Mouse (Mus musculus): ENCODE measurements around the gene Mrnip. TPM values are rescaled to one million over a fixed set of nuclear protein-coding genes. Genes with fewer than 3 reads are reported as not detected.

Gene Mrnip
- polyA plus RNA-seq, 1 experiment from 2014 or later, result 33.7 TPM

- H3K9me3 ChIP-seq (ENCODE audit: control insufficient read depth, low read length), result no peaks in the 10 kb centered on the region
- peak overlapping the region; percentile 47 for H3K9ac ChIP-seq (replicated peaks; ENCODE audit: low read depth, low read length)
- 0 out of 2 replicates have a peak, but pooled peaks cover 4% of the 10 kb centered on the region for H3K27me3 ChIP-seq (replicated peaks; ENCODE audit: control insufficient read depth, insufficient read depth, low read length)
- ATAC-seq, result peak; percentile 88
- H3K4me1 ChIP-seq (replicated peaks; ENCODE audit: control insufficient read depth, insufficient read depth, low read length), result peaks cover 16% of the 10 kb centered on the region
- peak overlapping the region; percentile 94 for H3K4me2 ChIP-seq (ENCODE audit: low read length)
- H3K4me3 ChIP-seq (replicated peaks; ENCODE audit: low read length), result peak overlapping the region; percentile 64
- H3K27ac ChIP-seq (ENCODE audit: low read length), result no peak overlapping the region
- WGBS, result 0% methylated on average over 26 of the region's 27 CpGs
- H3K36me3 ChIP-seq (ENCODE audit: control insufficient read depth, insufficient read depth), result peaks cover 20% of the 10 kb centered on the region
These were observed 62.3 kb downstream of the Mrnip start for GRCm38 (mm10) chr11:50236540-50236936.

- H3K4me1 ChIP-seq (replicated peaks; ENCODE audit: control insufficient read depth, insufficient read depth, low read length), result peaks cover 16% of the 10 kb centered on the region
- WGBS, result 1% methylated on average over 66 of the region's 66 CpGs
- H3K27ac ChIP-seq (ENCODE audit: low read length), result no peak overlapping the region
- H3K27me3 ChIP-seq (replicated peaks; ENCODE audit: control insufficient read depth, insufficient read depth, low read length), result 0 out of 2 replicates have a peak, but pooled peaks cover 4% of the 10 kb centered on the region
- peaks cover 16% of the 10 kb centered on the region for H3K36me3 ChIP-seq (ENCODE audit: control insufficient read depth, insufficient read depth)
- H3K9ac ChIP-seq (replicated peaks; ENCODE audit: low read depth, low read length), result peak overlapping the region; percentile 47
- peak; percentile 13 for ATAC-seq
- no peaks in the 10 kb centered on the region for H3K9me3 ChIP-seq (ENCODE audit: control insufficient read depth, low read length)
- peak overlapping the region; percentile 64 for H3K4me3 ChIP-seq (replicated peaks; ENCODE audit: low read length)
- H3K4me2 ChIP-seq (ENCODE audit: low read length), result peak overlapping the region; percentile 94
These were observed 62.9 kb downstream of the Mrnip start for GRCm38 (mm10) chr11:50236937-50237835.

GRCm38 (mm10) chr11:50238324-50238723 is 64.1 kb downstream of the Mrnip start, which contains the start of gene Ltc4s:
Ltc4s (minus strand) TSS chr11:50238616.
- no peak within 1 kb of the TSS for H3K27ac ChIP-seq (ENCODE audit: low read length)
- WGBS, result 57% methylated on average over 10 of the region's 10 CpGs
- 0 out of 2 replicates have a peak, but pooled peaks cover 4% of the 10 kb centered on the region for H3K27me3 ChIP-seq (replicated peaks; ENCODE audit: control insufficient read depth, insufficient read depth, low read length)
- peak within 1 kb of the TSS; percentile 64 for H3K4me3 ChIP-seq (replicated peaks; ENCODE audit: low read length)
- H3K4me2 ChIP-seq (ENCODE audit: low read length), result no peak within 1 kb of the TSS
- ATAC-seq, result no peak
- H3K4me1 ChIP-seq (replicated peaks; ENCODE audit: control insufficient read depth, insufficient read depth, low read length), result peaks cover 16% of the 10 kb centered on the region
- no peak within 1 kb of the TSS for H3K9ac ChIP-seq (replicated peaks; ENCODE audit: low read depth, low read length)
- H3K36me3 ChIP-seq (ENCODE audit: control insufficient read depth, insufficient read depth), result peaks cover 10% of the 10 kb centered on the region
- H3K9me3 ChIP-seq (ENCODE audit: control insufficient read depth, low read length), result no peaks in the 10 kb centered on the region

- no peak for ATAC-seq
- H3K9me3 ChIP-seq (ENCODE audit: control insufficient read depth, low read length), result no peaks in the 10 kb centered on the region
- H3K27ac ChIP-seq (ENCODE audit: low read length), result no peak overlapping the region
- 94% methylated on average over 9 of the region's 9 CpGs for WGBS
- H3K4me3 ChIP-seq (replicated peaks; ENCODE audit: low read length), result no peak overlapping the region
- H3K9ac ChIP-seq (replicated peaks; ENCODE audit: low read depth, low read length), result no peak overlapping the region
- peaks cover 16% of the 10 kb centered on the region for H3K4me1 ChIP-seq (replicated peaks; ENCODE audit: control insufficient read depth, insufficient read depth, low read length)
- H3K27me3 ChIP-seq (replicated peaks; ENCODE audit: control insufficient read depth, insufficient read depth, low read length), result 0 out of 2 replicates have a peak, but pooled peaks cover 4% of the 10 kb centered on the region
- H3K4me2 ChIP-seq (ENCODE audit: low read length), result no peak overlapping the region
- H3K36me3 ChIP-seq (ENCODE audit: control insufficient read depth, insufficient read depth), result peaks cover 2% of the 10 kb centered on the region
These were observed 64.9 kb downstream of the Mrnip start for GRCm38 (mm10) chr11:50238821-50239791.

- Histone ChIP-seq H3K4me1 (replicated peaks; ENCODE audit: control insufficient read depth, insufficient read depth, low read length) (peaks cover 16% of the 10 kb centered on the region), H3K27me3 (replicated peaks; ENCODE audit: control insufficient read depth, insufficient read depth, low read length) (0 out of 2 replicates have a peak, but pooled peaks cover 4% of the 10 kb centered on the region), H3K9me3 (ENCODE audit: control insufficient read depth, low read length) (no peaks in the 10 kb centered on the region), H3K4me2 (ENCODE audit: low read length) (no peak overlapping the region), H3K36me3 (ENCODE audit: control insufficient read depth, insufficient read depth) (no peaks in the 10 kb centered on the region), H3K4me3 (replicated peaks; ENCODE audit: low read length) (no peak overlapping the region), H3K9ac (replicated peaks; ENCODE audit: low read depth, low read length) (no peak overlapping the region), H3K27ac (ENCODE audit: low read length) (no peak overlapping the region)
- ATAC-seq, result no peak
- 97% methylated on average over 7 of the region's 7 CpGs for WGBS
These were observed 66.1 kb downstream of the Mrnip start for GRCm38 (mm10) chr11:50240235-50240911.

- no peak overlapping the region for H3K4me2 ChIP-seq (ENCODE audit: low read length)
- H3K4me1 ChIP-seq (replicated peaks; ENCODE audit: control insufficient read depth, insufficient read depth, low read length), result no peaks in the 10 kb centered on the region
- H3K36me3 ChIP-seq (ENCODE audit: control insufficient read depth, insufficient read depth), result no peaks in the 10 kb centered on the region
- H3K9me3 ChIP-seq (ENCODE audit: control insufficient read depth, low read length), result no peaks in the 10 kb centered on the region
- no peak for ATAC-seq
- H3K27ac ChIP-seq (ENCODE audit: low read length), result no peak overlapping the region
- 74% methylated on average over 6 of the region's 6 CpGs for WGBS
- no peak overlapping the region for H3K4me3 ChIP-seq (replicated peaks; ENCODE audit: low read length)
- H3K9ac ChIP-seq (replicated peaks; ENCODE audit: low read depth, low read length), result no peak overlapping the region
- no peaks in the 10 kb centered on the region for H3K27me3 ChIP-seq (replicated peaks; ENCODE audit: control insufficient read depth, insufficient read depth, low read length)
These were observed 69.7 kb downstream of the Mrnip start for GRCm38 (mm10) chr11:50243926-50244325.

GRCm38 (mm10) chr11:50245269-50245668 is 71.0 kb downstream of the Mrnip start:
- Histone ChIP-seq H3K4me1 (replicated peaks; ENCODE audit: control insufficient read depth, insufficient read depth, low read length) (no peaks in the 10 kb centered on the region), H3K27ac (ENCODE audit: low read length) (no peak overlapping the region), H3K9me3 (ENCODE audit: control insufficient read depth, low read length) (no peaks in the 10 kb centered on the region), H3K4me2 (ENCODE audit: low read length) (no peak overlapping the region), H3K36me3 (ENCODE audit: control insufficient read depth, insufficient read depth) (no peaks in the 10 kb centered on the region), H3K9ac (replicated peaks; ENCODE audit: low read depth, low read length) (no peak overlapping the region), H3K4me3 (replicated peaks; ENCODE audit: low read length) (no peak overlapping the region), H3K27me3 (replicated peaks; ENCODE audit: control insufficient read depth, insufficient read depth, low read length) (no peaks in the 10 kb centered on the region)
- no peak for ATAC-seq
- 79% methylated on average over 5 of the region's 5 CpGs for WGBS

GRCm38 (mm10) chr11:50248473-50249171 is 74.4 kb downstream of the Mrnip start:
- H3K36me3 ChIP-seq (ENCODE audit: control insufficient read depth, insufficient read depth), result no peaks in the 10 kb centered on the region
- H3K4me1 ChIP-seq (replicated peaks; ENCODE audit: control insufficient read depth, insufficient read depth, low read length), result no peaks in the 10 kb centered on the region
- no peak overlapping the region for H3K27ac ChIP-seq (ENCODE audit: low read length)
- H3K9me3 ChIP-seq (ENCODE audit: control insufficient read depth, low read length), result no peaks in the 10 kb centered on the region
- no peaks in the 10 kb centered on the region for H3K27me3 ChIP-seq (replicated peaks; ENCODE audit: control insufficient read depth, insufficient read depth, low read length)
- ATAC-seq, result no peak
- no peak overlapping the region for H3K4me2 ChIP-seq (ENCODE audit: low read length)
- H3K4me3 ChIP-seq (replicated peaks; ENCODE audit: low read length), result no peak overlapping the region
- 86% methylated on average over 7 of the region's 7 CpGs for WGBS
- no peak overlapping the region for H3K9ac ChIP-seq (replicated peaks; ENCODE audit: low read depth, low read length)

Data from forebrain, embryonic 16.5 days (tissue).